Mouse (Mus musculus) splenic B cell, adult 2 months (primary cell): ENCODE results near the gene 2810021J22Rik.
A peak's percentile ranks its signal among the peaks of the same experiment; 100 is the strongest.

ENCODE experiments used
- DNase-seq: peaks from one replicate; pipeline ENCODE4 v3.0.0-alpha.2; 2011; ENCODE audit warnings: low read depth, low spot score
- H3K27me3 ChIP-seq: 2 replicates; pipeline ENCODE4 v1.6.1; 2012; ENCODE audit warnings: mild to moderate bottlenecking, low read length, moderate library complexity, mixed read lengths; ENCODE audit not compliant: control insufficient read depth, poor library complexity, insufficient read depth, severe bottlenecking
- H3K36me3 ChIP-seq: 2 replicates; pipeline ENCODE4 v1.6.1; 2012; ENCODE audit warnings: mild to moderate bottlenecking, low read length, moderate library complexity, mixed read lengths; ENCODE audit not compliant: control insufficient read depth, poor library complexity, insufficient read depth, severe bottlenecking

Gene 2810021J22Rik

DNA sequence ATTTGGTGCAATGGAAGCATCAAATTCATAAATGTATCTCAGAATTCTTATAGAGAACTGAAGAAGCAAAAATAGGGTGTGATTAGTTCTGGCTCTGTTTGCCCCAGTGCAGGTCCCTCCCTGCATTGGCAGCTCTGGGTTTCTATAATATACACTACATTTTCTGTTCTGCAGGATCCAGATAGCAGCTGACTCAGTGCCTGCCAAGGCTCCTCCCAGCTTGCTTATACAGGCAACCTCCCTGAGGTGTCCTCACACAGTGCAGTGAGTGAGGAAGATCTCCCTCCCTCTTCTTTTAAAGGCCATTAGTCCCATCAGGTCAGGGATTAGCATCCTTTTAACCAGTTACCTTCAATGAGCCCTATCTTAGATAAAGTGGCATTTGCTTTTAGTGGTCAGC lies 34.1 kb downstream of the 2810021J22Rik start:
- H3K27me3 ChIP-seq, result no peaks in the 10 kb centered on the region
- peaks cover 10% of the 10 kb centered on the region; the same call in 1 of the 2 replicates for H3K36me3 ChIP-seq
- no peak for DNase-seq

DNA sequence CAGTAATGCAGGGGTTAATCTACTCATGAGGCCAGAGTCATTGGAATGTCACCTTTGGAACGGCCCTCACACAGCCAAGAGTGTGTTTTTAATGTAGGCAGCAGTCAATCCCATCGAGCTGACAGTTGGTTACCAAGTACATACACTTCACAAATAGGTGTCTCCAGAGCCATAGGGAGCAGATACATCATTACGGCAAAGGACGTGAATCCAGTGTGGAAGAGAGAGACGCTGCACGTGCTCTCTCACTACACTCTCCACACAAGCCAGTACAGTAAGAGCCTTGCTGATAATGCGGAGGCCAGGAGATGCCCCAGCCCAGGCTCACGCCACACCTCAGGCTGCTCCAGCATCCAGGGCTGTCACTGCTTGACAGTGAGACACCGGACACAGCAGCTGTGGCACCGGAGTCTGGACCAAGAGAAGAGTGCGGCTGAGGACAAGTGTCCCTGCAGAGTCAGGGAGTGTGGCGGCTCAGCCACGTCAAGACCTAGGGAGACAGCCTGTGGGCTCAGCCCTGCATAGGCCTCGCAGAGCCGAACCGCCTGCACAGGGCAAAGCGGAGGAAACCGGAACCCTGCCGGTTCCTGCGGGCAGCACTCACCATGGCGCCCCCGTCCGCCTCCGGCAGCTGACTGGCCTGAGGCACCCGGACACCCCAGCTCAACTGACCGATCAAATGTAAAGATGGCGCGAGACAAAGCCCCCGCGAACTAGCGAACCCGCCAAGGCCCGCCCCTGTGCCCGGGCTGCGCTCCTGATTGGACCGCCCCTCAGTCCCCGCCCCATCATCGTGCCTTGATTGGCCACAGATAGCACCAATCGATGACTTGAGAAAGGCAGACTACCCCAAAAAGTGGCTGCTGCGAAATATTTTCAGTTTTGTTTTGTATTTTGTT lies 36.7 kb downstream of the 2810021J22Rik start, which contains the start of gene Zfp39:
TSS of gene Zfp39 (minus strand) at position 715 of the 899 bp plus-strand sequence.
- Histone ChIP-seq H3K27me3 (no peaks in the 10 kb centered on the region), H3K36me3 (peaks cover 7% of the 10 kb centered on the region; the same call in 1 of the 2 replicates)
- DNase-seq, result peak; percentile 95

DNA sequence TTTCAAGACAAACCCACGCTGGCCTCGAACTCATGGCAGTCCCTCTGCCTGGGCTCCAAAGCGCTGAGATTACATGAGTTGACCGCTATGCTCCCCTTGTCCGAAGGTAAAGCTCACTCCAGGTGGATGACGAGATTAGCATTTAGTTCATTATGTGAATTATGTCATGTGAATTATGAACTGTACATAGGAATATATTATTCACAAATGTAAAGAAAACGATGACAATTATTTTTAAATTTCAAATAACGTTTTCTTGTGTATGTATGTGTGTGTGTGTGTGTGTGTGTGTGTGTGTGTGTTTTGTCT lies 37.3 kb downstream of the 2810021J22Rik start:
- H3K36me3 ChIP-seq, result peaks cover 5% of the 10 kb centered on the region; the same call in 1 of the 2 replicates
- DNase-seq, result no peak

DNA sequence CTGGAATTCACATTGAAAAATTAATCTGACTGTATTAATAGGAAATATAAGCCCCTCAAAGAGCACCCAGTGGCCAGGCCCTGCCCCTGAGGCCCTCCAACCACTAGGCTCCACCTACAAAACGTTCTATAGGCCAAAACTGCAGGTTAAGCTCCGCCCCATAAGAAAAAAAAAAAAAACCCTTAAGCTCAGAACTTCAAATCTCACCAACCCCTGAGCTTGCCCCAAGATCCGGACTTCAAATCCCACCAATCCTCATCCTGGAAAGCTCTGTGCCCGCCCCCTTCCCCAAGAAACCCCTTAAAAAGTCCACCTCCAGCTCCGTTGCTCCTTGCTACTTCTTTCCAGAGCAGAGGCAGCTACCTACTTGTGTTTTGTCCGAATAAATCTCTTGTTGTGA lies 37.8 kb downstream of the 2810021J22Rik start:
- Histone ChIP-seq H3K36me3 (peaks cover 5% of the 10 kb centered on the region; the same call in 1 of the 2 replicates), H3K27me3 (no peaks in the 10 kb centered on the region)
- peak; percentile 54 for DNase-seq

More for the DNA sequence above, 37.3 kb downstream of the 2810021J22Rik start:
- H3K27me3 ChIP-seq, result no peaks in the 10 kb centered on the region

DNA sequence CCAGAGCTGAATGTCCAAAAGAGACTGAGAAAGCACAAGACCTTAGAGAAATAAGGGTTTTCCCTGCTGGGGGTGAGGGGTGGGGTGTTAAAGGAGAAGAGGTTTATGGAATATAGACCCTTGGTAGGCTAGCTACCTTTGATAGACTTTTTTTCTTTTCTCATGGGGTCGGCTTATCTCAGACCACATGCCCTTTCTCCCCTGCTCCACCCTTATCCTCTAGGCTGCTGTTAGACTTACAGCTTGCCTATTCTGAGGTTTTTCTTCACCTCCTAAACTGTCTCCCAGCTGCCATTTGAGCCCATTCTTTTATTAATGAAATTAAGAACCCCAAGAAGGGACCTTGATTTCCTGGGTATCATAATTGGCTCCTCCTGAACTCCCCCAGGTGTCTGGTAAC lies 46.8 kb downstream of the 2810021J22Rik start:
- no peak for DNase-seq
- Histone ChIP-seq H3K36me3 (no peaks in the 10 kb centered on the region), H3K27me3 (no peaks in the 10 kb centered on the region)

DNA sequence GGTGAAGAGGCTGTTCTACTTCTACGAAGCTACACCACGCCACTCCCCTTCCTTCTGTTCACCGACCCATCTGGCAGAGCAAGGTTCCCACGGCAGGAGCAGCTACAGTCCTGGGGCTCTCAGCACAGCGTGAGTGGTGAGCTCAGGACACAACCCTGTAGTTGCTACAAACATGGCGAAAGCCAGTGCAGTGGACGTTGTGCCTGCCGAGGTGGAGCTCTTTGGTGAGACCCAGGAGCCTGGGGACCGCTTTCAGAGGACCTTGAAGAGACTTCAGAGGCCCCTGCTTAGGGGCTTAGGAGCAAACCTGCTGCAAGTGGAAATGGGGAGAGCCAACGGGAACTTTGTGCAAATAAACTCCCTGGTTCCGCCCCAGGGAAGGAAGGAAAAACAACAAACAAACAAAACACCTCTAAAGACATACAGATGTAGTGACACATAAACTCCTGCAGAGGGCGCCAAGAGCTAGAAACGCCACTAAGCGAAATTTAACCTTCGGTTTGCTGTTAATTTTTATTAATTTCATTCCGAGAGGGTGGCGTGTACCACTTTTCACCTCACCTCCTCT lies 47.5 kb downstream of the 2810021J22Rik start:
- Histone ChIP-seq H3K36me3 (no peaks in the 10 kb centered on the region), H3K27me3 (no peaks in the 10 kb centered on the region)
- DNase-seq, result peak; percentile 65

DNA sequence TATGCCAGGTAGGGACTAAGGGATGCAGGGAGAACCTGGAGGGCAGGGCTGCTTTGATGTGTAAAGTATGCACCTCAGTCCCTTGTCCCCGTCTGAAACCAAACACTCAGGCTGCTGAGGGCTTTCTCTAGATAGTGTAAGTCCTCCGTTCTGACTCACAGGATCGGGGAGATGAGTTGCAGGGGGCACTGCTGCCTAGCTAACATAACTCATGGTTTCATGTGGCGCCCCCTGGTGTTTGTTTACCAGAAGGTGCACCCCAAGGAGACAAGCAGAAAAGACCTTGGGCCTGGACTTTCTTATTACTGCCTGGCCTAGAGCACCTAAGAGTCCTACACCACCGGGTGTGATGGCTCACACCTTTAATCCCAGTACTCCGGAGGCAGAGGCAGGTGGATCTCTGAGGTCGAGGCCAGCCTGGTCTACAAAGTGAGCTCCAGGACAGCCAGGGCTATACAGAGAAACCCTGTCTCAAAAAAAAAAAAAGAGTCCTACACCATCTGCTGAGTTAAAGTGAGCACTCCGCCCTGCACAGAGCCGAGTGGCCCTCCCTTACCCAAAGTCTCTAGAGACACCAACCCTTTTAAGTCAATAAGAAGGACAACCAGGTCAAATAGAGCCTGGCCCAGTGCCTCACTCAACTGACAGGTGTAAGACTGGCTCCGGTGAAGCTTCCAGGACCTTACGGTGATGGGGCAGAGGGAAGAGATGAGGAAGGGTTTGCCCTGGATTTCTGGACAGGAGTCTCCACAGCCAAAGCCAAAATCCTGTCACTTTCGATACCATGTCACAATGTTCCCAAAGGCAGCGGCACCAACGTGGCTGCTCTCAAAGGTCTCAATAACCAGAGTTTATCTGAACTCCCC lies 50.1 kb downstream of the 2810021J22Rik start:
- Histone ChIP-seq H3K36me3 (no peaks in the 10 kb centered on the region), H3K27me3 (no peaks in the 10 kb centered on the region)
- DNase-seq, result peak; percentile 84

DNA sequence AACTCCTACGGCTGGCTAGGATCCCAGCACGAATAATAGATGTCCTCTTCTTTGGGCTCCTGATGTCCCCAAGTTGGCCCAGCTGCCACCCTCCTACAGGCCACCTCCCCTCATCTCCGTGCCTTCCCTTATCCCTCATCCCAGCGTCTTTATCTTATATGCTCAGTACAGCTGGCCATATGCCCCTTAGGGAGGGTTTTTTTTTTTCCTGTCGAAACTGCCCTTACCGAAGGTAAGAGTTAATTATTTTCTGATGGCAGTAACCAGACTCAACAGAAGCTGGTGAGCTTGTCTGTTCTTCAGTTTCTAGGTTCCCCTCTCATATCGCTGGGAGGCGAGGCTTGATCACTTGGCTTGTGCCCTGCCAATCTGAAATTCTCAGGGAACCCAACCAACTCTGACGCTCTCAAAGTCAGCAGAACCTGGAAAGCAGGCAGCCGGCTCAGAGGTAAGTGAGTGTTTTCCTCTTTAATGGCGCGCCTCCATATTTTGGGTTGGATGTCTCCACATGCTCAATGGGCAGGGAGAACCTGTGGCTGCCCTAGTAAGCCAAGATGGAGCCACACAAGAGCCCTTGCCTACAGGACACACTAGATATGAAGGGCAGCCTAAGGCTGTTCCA lies 50.8 kb downstream of the 2810021J22Rik start, which contains the start of gene Btnl10:
TSS of gene Btnl10 (plus strand) at position 164 of the 622 bp plus-strand sequence.
- DNase-seq, result no peak
- H3K27me3 ChIP-seq, result no peaks in the 10 kb centered on the region
- no peaks in the 10 kb centered on the region for H3K36me3 ChIP-seq

DNA sequence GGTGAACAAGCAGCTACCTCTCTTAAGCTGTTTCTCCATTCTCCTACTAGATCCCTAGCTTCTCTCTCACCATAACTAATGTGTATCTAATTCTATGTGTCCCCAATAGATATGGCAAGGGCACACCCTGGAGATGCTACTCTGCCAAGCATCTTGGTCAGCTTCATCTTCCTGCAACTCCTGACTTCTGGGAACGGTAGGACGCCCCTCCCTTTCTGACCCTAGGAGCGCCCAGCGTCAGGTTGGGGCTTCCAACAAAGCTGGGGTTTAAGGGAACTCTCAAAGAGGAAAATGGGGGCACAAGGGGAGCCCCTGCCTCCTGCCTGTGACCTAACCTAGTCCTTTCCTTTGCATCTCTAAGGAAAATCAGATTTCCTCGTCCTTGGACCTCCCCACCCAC lies 51.7 kb downstream of the 2810021J22Rik start:
- no peaks in the 10 kb centered on the region for H3K36me3 ChIP-seq
- no peaks in the 10 kb centered on the region for H3K27me3 ChIP-seq
- no peak for DNase-seq

DNA sequence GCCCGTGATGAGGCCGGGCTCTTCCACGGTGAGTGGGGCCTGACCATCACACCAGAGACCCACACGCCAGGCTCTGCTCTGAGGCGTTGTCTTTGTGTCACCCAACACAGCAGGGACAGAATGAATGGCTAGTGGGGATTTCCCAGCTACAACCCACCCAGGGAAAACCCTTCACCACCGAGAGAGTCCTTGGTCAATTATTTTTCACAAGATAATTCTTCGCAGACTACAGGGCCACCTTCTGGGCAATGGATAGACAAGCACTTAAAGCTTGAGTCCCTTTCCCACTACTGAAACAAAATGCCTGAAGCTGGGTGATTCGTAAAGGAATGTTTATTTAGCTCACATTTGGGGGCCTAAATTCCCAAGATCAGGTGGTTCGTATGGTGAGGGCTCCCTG lies 55.4 kb downstream of the 2810021J22Rik start:
- Histone ChIP-seq H3K27me3 (no peaks in the 10 kb centered on the region), H3K36me3 (no peaks in the 10 kb centered on the region)
- no peak for DNase-seq

DNA sequence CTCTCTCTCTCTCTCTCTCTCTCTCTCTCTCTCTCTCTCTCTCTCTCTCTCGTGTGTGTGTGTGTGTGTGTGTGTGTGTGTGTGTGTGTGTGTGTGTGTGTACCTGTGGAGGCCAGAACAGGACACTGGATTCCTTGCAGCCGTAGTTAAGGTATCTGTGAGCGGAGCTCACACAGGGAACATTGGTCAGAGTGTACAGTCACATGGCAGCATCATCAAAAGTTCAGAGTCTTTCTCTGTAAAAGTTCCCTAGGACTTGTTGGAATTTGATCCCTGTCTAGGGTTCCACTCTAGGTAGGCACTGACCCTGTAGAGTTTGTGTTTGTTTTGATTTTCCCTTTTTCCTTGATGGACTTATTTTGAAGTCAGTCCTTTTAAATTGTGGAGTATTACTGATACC lies 59.6 kb downstream of the 2810021J22Rik start:
- Histone ChIP-seq H3K27me3 (no peaks in the 10 kb centered on the region), H3K36me3 (no peaks in the 10 kb centered on the region)
- no peak for DNase-seq

DNA sequence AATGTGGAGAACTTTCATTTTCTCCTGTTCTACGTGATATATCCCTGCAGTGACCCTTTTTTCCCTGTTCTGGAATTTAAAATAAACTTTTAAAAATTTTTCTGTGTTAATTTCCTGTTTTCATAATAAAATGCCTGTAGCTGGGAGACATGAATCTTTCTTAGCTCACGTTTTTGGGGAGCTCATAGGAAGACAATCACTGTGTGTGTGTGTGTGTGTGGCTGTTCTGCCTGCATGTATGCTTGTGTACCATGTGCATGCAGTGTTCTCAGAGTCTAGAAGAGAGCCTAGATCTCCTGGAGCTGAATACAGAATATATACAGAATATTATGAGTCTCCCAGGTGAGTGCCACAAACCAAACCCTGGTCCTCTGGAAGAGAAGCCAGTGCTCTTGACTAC lies 60.0 kb downstream of the 2810021J22Rik start:
- no peaks in the 10 kb centered on the region for H3K36me3 ChIP-seq
- no peaks in the 10 kb centered on the region for H3K27me3 ChIP-seq
- no peak for DNase-seq

DNA sequence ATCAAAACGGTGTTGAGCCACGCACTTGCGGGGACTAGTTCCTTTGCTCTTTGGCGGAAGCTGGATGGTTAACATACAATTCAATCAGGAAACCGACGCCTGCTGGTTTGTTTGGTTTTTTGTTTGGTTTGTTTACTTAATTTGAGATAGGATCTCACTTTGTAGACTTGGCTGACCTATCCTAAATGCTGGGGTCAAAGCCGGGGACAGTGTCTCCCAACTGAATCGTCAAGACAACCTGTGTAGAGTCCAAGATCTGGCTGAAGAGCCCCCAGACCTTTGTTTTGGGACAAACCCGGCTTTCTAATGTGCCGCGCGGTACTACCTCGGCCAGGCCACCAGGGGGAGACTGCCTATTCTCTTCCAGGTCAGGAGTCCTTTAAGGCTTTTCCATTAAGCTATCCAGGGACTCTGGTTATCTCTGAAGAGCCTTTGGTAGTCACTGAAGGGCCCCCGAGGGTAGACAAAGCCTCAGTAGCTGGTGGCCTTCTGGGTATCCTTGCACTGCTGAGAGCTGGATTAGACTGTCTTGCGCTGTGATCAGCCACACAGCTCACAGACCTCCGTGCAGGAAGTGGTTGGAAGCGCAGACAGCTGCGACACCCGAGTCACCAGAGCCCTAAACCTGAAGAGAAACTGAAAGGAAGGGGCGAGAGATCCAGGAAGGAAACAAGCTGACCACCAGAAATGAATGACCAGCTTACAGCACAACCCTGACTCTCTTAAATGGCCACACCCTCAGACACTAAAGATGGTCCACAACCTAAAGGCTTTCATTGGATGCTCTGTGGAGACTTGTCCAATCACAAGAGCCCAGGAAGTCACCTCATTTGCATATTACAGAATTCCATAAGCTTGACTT lies 61.0 kb downstream of the 2810021J22Rik start:
- Histone ChIP-seq H3K36me3 (0 out of 2 replicates have a peak, but pooled peaks cover 2% of the 10 kb centered on the region), H3K27me3 (no peaks in the 10 kb centered on the region)
- DNase-seq, result peak; percentile 85
